In genomic region chr2:147985261-147985575, GRCm38 (mm10) we compare ENCODE assay signal across 19 mouse cellular contexts.
A peak's percentile ranks its signal among the peaks of the same experiment; 100 is the strongest.
DNase-seq lines count a peak whose midpoint lies in the region; ATAC-seq and TF ChIP-seq lines count a peak whose summit lies in the region.
"Had no signal": no experiment of that assay in that cellular context is flagged by ENCODE, and none has a peak within 500 bp of the region (broad histone marks: within the 10 kb centered on the region; RNA-seq: fewer than 3 reads in every experiment).

No protein-coding gene starts in this region.

- WGBS in lung, embryonic 14.5 days: 42% methylated on average over 2 of the region's 2 CpGs
- WGBS in midbrain, embryonic 11.5 days: 81% methylated on average over 2 of the region's 2 CpGs
- WGBS in midbrain, embryonic 16.5 days: 88% methylated on average over 2 of the region's 2 CpGs
- 25% methylated on average over 2 of the region's 2 CpGs for WGBS in stomach, embryonic 14.5 days

- no peaks in the 10 kb centered on the region for H3K27me3 ChIP-seq in lung, embryonic 14.5 days (ENCODE audit: insufficient read depth, low read length)
- H3K27me3 ChIP-seq in midbrain, embryonic 11.5 days (ENCODE audit: control insufficient read depth, insufficient read depth, low read length): peaks cover 4% of the 10 kb centered on the region
- H3K27me3 ChIP-seq in midbrain, embryonic 16.5 days (ENCODE audit: control insufficient read depth, insufficient read depth, low read depth, low read length): no peaks in the 10 kb centered on the region
- no peaks in the 10 kb centered on the region for H3K27me3 ChIP-seq in stomach, embryonic 14.5 days (ENCODE audit: control insufficient read depth, insufficient read depth, low read length)
- H3K27me3 ChIP-seq: limb, embryonic 13.5 days; liver, embryonic 13.5 days had no signal

- H3K27ac ChIP-seq in lung, embryonic 14.5 days (ENCODE audit: low read depth): peak overlapping the region; percentile 83
- 0 out of 2 replicates have a peak overlapping the region, but pooled peaks have one; percentile 25 for H3K27ac ChIP-seq in midbrain, embryonic 11.5 days (ENCODE audit: low read depth, low read length)
- no peak overlapping the region for H3K27ac ChIP-seq in midbrain, embryonic 16.5 days (ENCODE audit: low read length)
- H3K27ac ChIP-seq in stomach, embryonic 14.5 days (ENCODE audit: low read length): peak overlapping the region; percentile 74; the same call in 1 of the 2 replicates
- H3K27ac ChIP-seq: hindbrain, embryonic 13.5 days; limb, embryonic 13.5 days; liver, embryonic 13.5 days; neural tube, embryonic 12.5 days had no signal

- H3K9ac ChIP-seq in lung, embryonic 14.5 days: no peak overlapping the region
- H3K9ac ChIP-seq in midbrain, embryonic 11.5 days (ENCODE audit: low read length): no peak overlapping the region
- H3K9ac ChIP-seq in midbrain, embryonic 16.5 days (ENCODE audit: low read depth, low read length): no peak overlapping the region
- H3K9ac ChIP-seq in stomach, embryonic 14.5 days (replicated peaks; ENCODE audit: low read depth, low read length): no peak overlapping the region
- H3K9ac ChIP-seq: forebrain, postnatal 0 days; hindbrain, embryonic 13.5 days; limb, embryonic 13.5 days; liver, embryonic 13.5 days; midbrain, embryonic 12.5 days; neural tube, embryonic 12.5 days had no signal

- H3K4me1 ChIP-seq in lung, embryonic 14.5 days (ENCODE audit: insufficient read depth): no peaks in the 10 kb centered on the region
- 0 out of 2 replicates have a peak, but pooled peaks cover 3% of the 10 kb centered on the region for H3K4me1 ChIP-seq in midbrain, embryonic 11.5 days (ENCODE audit: control insufficient read depth, insufficient read depth, low read length)
- no peaks in the 10 kb centered on the region for H3K4me1 ChIP-seq in midbrain, embryonic 16.5 days (ENCODE audit: control insufficient read depth, insufficient read depth, low read length)
- H3K4me1 ChIP-seq in stomach, embryonic 14.5 days (ENCODE audit: control insufficient read depth, insufficient read depth, low read length): no peaks in the 10 kb centered on the region
- H3K4me1 ChIP-seq: neural tube, embryonic 12.5 days had no signal

- no peaks in the 10 kb centered on the region for H3K36me3 ChIP-seq in lung, embryonic 14.5 days (ENCODE audit: insufficient read depth)
- H3K36me3 ChIP-seq in midbrain, embryonic 11.5 days (ENCODE audit: control insufficient read depth, insufficient read depth, low read length): no peaks in the 10 kb centered on the region; the same call in 1 of the 2 replicates
- no peaks in the 10 kb centered on the region for H3K36me3 ChIP-seq in midbrain, embryonic 16.5 days (ENCODE audit: control insufficient read depth, insufficient read depth, low read length)
- no peaks in the 10 kb centered on the region for H3K36me3 ChIP-seq in stomach, embryonic 14.5 days (ENCODE audit: control insufficient read depth, insufficient read depth, low read length)
- H3K36me3 ChIP-seq: hindbrain, embryonic 13.5 days; limb, embryonic 13.5 days; liver, embryonic 13.5 days; midbrain, embryonic 12.5 days; neural tube, embryonic 12.5 days had no signal

- no peaks in the 10 kb centered on the region for H3K9me3 ChIP-seq in lung, embryonic 14.5 days (ENCODE audit: low read depth, low read length)
- H3K9me3 ChIP-seq in midbrain, embryonic 11.5 days (ENCODE audit: control insufficient read depth, low read length): no peaks in the 10 kb centered on the region
- H3K9me3 ChIP-seq in midbrain, embryonic 16.5 days (replicated peaks; ENCODE audit: control insufficient read depth, low read length, poor library complexity, severe bottlenecking): no peaks in the 10 kb centered on the region
- H3K9me3 ChIP-seq in stomach, embryonic 14.5 days (ENCODE audit: control insufficient read depth, low read depth, low read length): no peaks in the 10 kb centered on the region
- H3K9me3 ChIP-seq: hindbrain, embryonic 13.5 days; limb, embryonic 13.5 days; liver, embryonic 13.5 days; midbrain, embryonic 12.5 days; neural tube, embryonic 12.5 days had no signal

- no peak overlapping the region for H3K4me3 ChIP-seq in lung, embryonic 14.5 days (ENCODE audit: low read depth, low read length)
- H3K4me3 ChIP-seq in midbrain, embryonic 11.5 days (ENCODE audit: low read depth, low read length): no peak overlapping the region
- H3K4me3 ChIP-seq in midbrain, embryonic 16.5 days (ENCODE audit: low read depth, low read length): no peak overlapping the region
- no peak overlapping the region for H3K4me3 ChIP-seq in stomach, embryonic 14.5 days (ENCODE audit: low read depth, low read length)
- H3K4me3 ChIP-seq: hindbrain, embryonic 13.5 days; limb, embryonic 13.5 days; liver, embryonic 13.5 days; midbrain, embryonic 12.5 days; neural tube, embryonic 12.5 days had no signal

- H3K4me2 ChIP-seq in lung, embryonic 14.5 days: no peak overlapping the region
- H3K4me2 ChIP-seq in midbrain, embryonic 11.5 days: no peak overlapping the region
- H3K4me2 ChIP-seq in midbrain, embryonic 16.5 days (ENCODE audit: low read length): no peak overlapping the region
- no peak overlapping the region for H3K4me2 ChIP-seq in stomach, embryonic 14.5 days (replicated peaks; ENCODE audit: low read depth, low read length)
- H3K4me2 ChIP-seq: hindbrain, embryonic 13.5 days; limb, embryonic 13.5 days; liver, embryonic 13.5 days; midbrain, embryonic 12.5 days; neural tube, embryonic 12.5 days had no signal

- peak; percentile 25 for DNase-seq in lung, embryonic 14.5 days
- no peak for DNase-seq in lung, postnatal 10 days
- DNase-seq in midbrain, embryonic 11.5 days (ENCODE audit: low spot score, missing footprints): no peak
- no peak for DNase-seq in gastrocnemius, postnatal 14 days
- no peak for DNase-seq in frontal cortex, postnatal 25 days (ENCODE audit: low spot score in 2 of 2)
- DNase-seq: adrenal gland, adult 2 months; forebrain, postnatal 0 days; gastrocnemius, postnatal 36 days; heart, postnatal 36 days; liver, embryonic 13.5 days; right cerebral cortex, postnatal 25 days; thymus, adult 2 months; thymus, postnatal 4 days had no signal

- intact Hi-C loops in gastrocnemius, postnatal 14 days (cut with DNase I; ENCODE audit: low total_unique reads): no loop called here

- ATAC-seq in lung, embryonic 14.5 days (ENCODE audit: insufficient read depth): peak; percentile 75
- ATAC-seq in midbrain, embryonic 11.5 days (ENCODE audit: low FRiP score): no peak
- no peak for ATAC-seq in midbrain, embryonic 16.5 days
- peak; percentile 73 for ATAC-seq in stomach, embryonic 14.5 days (ENCODE audit: insufficient number of reproducible peaks, insufficient read depth, low FRiP score, low read depth)

- no peak for TF ChIP-seq CTCF in lung, embryonic 14.5 days (IDR thresholded peaks at IDR 0.05; ENCODE audit: low read depth)

Comparison
In these comparisons a context has a peak if more than half of its experiments do, and no peak if none do; other contexts are left out.
1. ATAC-seq: peak in lung, embryonic 14.5 days (single experiment) and stomach, embryonic 14.5 days (single experiment); none in midbrain, embryonic 11.5 days (single experiment) and midbrain, embryonic 16.5 days (single experiment).